Mouse (Mus musculus) kidney, adult 18-20 months (tissue): ENCODE data around the gene Tmem104.

ENCODE experiments used
- DNase-seq: peaks from one replicate; pipeline ENCODE4 v3.0.0; 2021

Gene Tmem104

DNA sequence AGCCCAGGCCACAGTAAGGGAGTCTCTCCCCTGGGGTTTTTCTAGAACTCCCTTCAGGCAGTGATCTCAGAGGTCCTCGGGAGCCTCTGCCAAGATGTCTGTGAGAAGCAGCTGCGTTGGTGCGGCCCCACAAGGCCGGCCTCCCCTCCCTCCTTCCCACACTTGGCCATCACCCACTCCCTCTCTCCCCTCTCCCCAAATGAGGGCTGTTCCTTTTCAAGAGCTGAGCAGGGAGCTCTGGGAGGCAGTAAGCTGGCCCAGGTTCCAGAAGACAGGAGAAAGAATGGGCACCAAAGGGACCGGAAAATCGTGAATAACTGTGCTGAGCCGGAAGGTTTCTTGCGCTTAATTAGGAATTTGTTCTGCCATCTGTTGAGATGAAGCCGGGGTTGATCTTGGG is 44.6 kb downstream of the Tmem104 start:
- DNase-seq = no peak

GRCm38 (mm10) chr11:115232889-115233288 is 45.6 kb downstream of the Tmem104 start:
- no peak for DNase-seq

GRCm38 (mm10) chr11:115233526-115234290 is 46.4 kb downstream of the Tmem104 start:
- DNase-seq = no peak

- DNase-seq = no peak
These were observed 47.2 kb downstream of the Tmem104 start for GRCm38 (mm10) chr11:115234320-115235044.

DNA sequence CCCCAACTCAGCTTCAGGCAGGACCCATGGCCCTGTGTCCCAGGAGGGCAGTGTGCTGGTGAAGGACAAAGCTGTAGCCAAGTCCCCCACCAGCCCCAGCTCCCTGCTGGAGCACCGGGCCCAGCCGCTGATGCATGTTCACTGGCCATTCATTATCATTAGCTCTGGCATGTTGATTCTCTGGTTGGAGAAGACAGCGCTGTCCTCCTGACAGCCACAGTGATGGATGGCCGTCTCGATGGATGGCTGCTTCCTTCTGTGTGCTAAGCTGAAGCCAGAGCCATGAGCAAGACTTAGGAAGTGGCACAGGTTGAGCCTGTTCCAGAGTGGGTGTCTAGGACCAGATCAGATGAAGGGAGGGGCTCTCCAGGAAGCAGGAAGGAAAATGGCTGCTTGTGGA is 49.3 kb downstream of the Tmem104 start:
- DNase-seq = no peak

DNA sequence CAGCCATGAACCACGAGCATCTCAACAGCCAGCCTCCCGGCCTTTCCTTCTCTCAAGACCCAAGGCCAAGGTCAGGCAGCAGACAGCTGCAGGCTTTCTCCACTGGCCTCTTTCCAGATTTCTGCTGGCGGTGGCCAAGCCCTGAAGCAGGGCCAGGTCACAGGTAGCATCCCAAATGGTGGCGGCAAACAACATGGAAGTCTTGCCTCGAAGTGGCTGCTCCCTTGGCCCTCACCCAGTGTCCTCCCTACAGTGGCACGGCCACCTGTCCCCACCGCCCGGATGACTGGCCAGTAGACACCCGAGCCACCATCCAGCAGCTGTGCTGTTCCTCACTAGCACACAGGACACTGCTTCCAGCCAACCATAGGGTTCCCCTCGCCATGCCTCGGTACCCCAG is 54.1 kb downstream of the Tmem104 start:
- no peak for DNase-seq

- no peak for DNase-seq
These were observed 55.5 kb downstream of the Tmem104 start for GRCm38 (mm10) chr11:115242746-115243145.

- no peak for DNase-seq
These were observed 56.5 kb downstream of the Tmem104 start for GRCm38 (mm10) chr11:115243783-115244182.

- DNase-seq = peak; percentile 37
These were observed 57.6 kb downstream of the Tmem104 start for GRCm38 (mm10) chr11:115244840-115245239.

GRCm38 (mm10) chr11:115246386-115246785 is 59.1 kb downstream of the Tmem104 start:
- DNase-seq = no peak

DNA sequence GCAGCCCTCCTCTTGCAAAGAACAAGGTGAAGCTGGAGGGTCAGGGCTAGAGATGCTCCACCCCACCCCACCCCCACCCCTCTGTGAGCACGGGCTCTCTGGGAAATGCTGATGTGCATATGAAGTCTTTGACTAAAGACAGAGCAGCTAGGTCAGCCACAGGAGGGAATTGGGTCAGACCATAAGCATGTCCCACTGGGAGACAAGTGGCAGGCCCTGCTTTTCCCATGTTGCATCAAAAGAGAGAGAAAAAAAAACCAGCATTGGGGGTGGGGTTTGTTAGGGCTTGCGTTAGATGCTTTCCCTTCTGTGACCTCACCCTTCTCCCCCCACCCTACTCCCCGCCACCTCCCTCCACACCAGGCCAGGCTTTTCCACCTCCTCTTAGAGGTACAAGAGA is 60.0 kb downstream of the Tmem104 start:
- no peak for DNase-seq

DNA sequence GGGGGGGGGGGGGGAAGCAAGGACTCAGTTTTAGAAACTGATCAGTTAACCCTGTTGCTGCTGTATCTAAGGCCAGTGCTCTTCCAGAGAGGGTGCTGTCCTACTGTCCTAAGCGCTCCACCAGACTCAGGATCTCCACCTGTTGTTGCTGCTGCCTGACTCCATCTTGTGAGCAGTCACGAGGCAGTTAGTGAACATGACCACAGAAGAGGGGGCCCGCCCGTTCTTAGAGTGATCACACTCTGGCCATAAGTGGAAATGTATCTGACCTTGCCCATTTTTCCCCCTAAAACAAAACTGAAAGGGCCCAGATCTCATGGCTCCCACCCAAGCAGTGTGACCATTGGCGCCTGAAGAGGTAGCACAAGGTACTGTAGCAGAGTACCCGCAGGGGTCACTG is 60.7 kb downstream of the Tmem104 start:
- no peak for DNase-seq

DNA sequence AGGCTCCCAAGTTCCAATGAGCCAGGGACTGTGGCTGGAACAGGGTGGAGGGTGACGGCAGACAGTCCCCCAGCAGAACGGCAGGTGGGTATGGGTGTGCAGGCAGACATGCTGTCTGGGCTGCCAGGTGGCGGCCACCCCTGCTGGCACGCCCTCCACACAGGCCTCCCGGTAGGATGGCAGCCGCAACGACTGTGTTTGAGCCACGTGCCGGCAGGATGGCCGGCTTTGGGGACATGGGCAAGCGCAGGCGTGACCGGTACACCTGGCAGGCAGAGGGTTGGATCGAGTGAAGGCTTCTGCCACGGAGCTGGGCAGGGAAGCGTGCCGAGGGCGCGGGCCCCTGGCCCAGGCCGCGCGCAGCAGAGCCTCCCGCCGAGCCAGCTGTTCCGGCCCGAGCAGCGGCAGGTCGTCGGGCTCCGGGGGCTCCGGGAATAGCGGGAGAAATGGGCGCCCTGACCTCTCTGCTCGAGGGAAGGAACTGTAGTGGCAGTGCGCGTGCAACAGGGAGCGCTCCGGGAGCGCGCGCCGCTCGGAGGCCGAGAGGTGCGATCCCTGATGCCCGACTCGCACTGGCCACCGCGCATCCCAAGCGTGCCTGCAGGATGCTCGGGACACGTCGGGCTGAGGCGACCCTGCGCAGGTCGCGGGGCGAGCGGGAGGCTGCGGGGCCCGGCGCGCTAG is 62.6 kb downstream of the Tmem104 start:
- DNase-seq = peak; percentile 20

DNA sequence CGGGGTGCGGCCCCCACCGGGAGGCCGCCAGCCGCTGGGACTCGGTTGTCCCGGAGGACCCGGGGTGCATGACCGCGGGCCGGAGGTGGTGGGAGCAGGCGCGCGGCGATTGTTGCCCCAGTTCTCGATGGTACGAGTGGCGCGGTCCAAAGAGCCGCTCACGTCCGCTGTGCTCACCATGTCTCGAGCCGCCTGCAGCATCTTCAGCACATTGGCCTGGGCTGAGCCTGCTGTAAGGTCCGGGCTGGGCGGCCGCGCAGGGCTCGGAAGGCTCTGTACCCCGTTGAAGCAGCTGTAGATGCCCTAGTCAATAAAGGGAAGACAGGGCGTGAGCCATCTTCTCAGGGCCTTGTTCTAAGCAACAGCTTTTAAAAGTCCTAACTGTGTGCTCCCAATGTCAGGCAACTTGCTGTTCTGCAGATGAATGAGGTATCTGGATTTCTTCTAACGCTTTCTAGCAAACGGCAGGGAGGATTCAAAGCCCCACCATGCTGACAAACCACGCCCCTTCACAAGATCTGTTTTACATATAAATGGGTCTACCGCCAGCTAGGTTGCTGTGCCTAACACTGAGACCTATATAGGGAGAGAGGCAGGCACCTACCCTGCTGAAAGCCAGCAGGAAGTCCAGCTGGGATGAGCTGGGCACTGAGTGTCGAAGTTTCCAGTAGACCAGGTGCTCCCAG is 63.3 kb downstream of the Tmem104 start:
- no peak for DNase-seq

DNA sequence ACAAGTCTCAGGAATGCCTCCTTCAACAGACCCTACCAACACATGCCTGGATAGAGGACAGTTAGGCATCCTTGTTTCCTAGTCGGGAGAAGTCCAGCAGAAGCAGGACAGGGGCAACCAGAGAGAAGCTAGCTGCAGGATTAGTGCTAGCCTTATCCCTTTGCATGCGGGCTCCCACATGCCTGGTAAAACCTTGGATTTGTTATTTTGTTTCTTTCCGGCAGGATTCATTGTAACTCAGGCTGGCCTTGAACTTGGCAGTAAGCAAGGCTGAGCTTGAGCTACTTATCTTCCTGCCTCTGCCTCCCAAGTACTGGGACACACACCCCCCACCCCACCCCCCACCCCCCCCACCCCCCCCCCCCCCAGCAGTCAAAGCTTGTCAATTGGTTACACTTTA is 64.0 kb downstream of the Tmem104 start:
- DNase-seq = no peak

- peak; percentile 19 for DNase-seq
These were observed 70.7 kb downstream of the Tmem104 start for GRCm38 (mm10) chr11:115257775-115258510.

- DNase-seq = no peak
These were observed 71.8 kb downstream of the Tmem104 start for GRCm38 (mm10) chr11:115259134-115259533.

- DNase-seq = no peak
These were observed 75.7 kb downstream of the Tmem104 start for GRCm38 (mm10) chr11:115262954-115263353.

DNA sequence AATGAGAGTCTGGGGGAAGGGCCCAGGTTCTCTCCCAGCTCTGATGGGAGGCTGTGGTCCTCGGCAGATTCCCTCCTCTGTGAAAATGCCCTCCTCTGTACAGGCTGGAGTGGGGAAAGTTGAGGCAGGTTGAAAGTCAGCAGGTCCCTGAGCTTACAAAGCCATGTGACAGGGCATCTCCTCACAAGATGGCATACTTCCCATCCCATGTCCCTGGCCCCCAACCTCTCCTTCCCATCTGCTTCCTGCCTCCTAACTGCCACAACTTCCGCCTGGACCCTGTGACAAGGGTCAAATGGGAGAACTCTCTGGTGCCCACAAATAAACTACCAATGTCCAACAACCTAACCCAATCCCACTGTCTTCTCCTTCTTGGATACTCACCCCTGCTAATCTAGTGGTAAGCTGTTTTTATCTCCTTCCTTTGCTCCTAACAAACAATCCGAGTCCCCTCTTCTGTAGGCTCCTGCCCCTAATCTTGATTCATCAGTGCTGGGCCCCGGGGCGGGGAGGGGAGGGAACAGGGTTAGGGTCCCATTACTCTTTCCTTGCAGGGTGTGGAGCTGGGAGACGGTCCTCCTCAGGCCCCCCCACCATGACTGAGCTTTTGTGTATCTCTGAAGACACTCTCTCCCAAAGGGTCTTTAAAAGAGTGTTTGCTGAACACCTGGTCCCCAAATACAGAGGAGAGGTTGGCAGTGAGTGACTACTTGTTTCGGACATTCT is 77.0 kb downstream of the Tmem104 start:
- DNase-seq = no peak

DNA sequence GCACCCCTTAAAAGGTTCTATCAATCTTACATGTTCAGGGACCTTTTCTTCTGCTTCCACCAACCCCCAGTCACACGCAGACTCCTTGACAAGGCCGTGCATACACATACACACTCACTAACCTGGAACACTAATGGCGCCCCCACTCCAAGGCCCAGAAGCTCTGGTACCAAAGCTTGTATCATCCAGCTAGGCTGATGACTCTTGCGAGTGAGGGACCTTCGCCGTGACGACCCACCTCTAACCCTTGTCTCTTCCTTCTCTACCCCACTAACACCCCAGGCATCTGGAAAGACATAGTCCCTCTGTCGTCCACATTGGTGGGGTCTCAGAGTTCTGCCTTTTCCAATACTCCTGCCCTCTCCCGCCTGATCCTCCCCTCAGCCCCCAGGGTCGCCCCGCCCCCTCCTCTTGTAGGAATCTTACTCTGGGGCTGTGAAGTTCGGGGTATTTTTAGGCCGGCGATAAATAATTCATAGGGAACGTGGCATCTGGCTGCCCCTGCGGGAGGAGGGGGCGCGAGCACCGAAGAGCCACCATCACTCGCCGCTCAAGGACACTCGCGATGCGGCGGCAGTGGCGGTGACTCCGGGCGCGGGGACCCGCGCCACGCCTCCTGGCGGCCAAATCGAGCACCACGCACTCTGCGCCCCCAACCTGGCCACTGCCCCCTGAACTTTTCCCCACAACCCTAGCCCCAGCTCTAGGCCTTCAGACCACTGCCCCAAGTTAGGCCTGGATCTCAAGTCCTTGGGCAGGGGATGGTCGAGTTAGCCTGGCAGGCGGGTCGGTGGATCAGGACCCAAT is 77.8 kb downstream of the Tmem104 start:
- no peak for DNase-seq
